Mouse (Mus musculus) induced T-regulatory cell, adult 2 months (primary cell): Measurements from ENCODE around the gene St6galnac3.

ENCODE experiments used
- DNase-seq: peaks from one replicate; pipeline ENCODE4 v3.0.0-alpha.2; 2012; ENCODE audit warnings: low read depth

Gene St6galnac3

DNA sequence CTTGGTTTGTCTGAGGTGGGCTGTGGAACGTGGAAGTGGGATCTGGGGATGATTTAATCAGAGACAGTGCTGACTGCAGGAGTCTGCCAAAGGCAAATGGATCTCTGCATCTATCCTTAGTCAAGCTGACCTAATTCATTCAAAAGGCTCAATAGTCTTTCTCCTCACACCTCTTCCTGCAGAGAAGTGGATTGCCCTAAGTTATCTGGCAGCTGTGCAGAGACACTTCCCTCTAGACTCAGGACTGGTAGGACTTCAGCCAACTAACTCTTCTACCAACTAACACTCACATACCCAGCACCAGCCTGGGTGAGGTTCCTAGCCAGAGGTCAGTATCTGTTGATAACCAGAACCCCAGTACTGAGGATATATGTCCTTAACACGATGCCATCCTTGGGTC, 516.8 kb downstream of the St6galnac3 start:
- no peak for DNase-seq

- no peak for DNase-seq
These were observed 520.9 kb downstream of the St6galnac3 start for GRCm38 (mm10) chr3:153204046-153204445.

- no peak for DNase-seq
These were observed 523.1 kb downstream of the St6galnac3 start for GRCm38 (mm10) chr3:153201835-153202234.

- no peak for DNase-seq
These were observed 524.2 kb downstream of the St6galnac3 start for GRCm38 (mm10) chr3:153200801-153201200.

- no peak for DNase-seq
These were observed 524.9 kb downstream of the St6galnac3 start for GRCm38 (mm10) chr3:153200076-153200475.

- DNase-seq, result no peak
These were observed 525.7 kb downstream of the St6galnac3 start for GRCm38 (mm10) chr3:153199251-153199650.

DNA sequence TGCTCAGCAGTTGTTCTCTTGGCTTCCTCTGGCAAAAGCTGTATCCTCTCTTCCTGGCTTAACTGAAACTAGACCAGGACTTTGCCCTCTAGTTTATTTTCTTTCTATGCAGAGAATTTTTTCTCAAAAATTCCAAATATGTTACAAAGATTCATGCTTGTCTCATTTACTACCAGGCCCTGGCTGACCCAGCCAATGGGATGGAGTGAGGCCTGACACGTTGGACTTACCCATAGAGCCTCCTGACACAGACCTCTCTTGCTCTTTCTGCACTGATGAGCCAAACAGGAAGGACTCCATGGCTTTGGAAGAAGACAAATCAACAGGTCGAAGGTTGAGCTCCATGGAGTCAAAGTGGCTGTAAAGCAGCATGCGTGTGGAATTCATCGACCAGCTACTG, 526.5 kb downstream of the St6galnac3 start:
- DNase-seq, result no peak

GRCm38 (mm10) chr3:153193025-153193424, 531.9 kb downstream of the St6galnac3 start:
- DNase-seq, result no peak

GRCm38 (mm10) chr3:153190742-153191141, 534.2 kb downstream of the St6galnac3 start:
- no peak for DNase-seq

- DNase-seq, result no peak
These were observed 535.1 kb downstream of the St6galnac3 start for GRCm38 (mm10) chr3:153189685-153190467.

GRCm38 (mm10) chr3:153188224-153188623, 536.8 kb downstream of the St6galnac3 start:
- DNase-seq, result no peak

DNA sequence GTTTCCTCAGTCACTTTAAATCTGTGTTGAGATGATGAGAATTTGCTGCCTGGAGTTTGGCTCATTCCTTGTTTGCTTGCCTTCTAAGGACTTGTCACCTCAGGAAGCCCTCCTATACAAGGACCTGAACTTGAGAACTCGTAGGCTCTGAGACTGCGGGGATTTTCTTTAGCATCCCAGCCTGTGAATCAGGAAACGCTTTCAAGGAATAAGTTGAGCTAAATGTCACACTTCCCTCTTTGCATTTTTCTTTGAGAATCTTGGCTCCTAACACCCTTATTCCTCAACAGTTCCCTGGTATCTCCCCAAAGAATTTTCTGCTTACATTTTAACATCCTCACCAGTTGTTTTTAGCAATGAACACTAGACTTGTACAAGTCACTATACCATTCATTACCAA, 539.9 kb downstream of the St6galnac3 start:
- DNase-seq, result no peak

GRCm38 (mm10) chr3:153181242-153181641, 543.7 kb downstream of the St6galnac3 start:
- no peak for DNase-seq

- DNase-seq, result no peak
These were observed 548.2 kb downstream of the St6galnac3 start for GRCm38 (mm10) chr3:153176749-153177148.

- DNase-seq, result no peak
These were observed 548.6 kb downstream of the St6galnac3 start for GRCm38 (mm10) chr3:153176325-153176724.

DNA sequence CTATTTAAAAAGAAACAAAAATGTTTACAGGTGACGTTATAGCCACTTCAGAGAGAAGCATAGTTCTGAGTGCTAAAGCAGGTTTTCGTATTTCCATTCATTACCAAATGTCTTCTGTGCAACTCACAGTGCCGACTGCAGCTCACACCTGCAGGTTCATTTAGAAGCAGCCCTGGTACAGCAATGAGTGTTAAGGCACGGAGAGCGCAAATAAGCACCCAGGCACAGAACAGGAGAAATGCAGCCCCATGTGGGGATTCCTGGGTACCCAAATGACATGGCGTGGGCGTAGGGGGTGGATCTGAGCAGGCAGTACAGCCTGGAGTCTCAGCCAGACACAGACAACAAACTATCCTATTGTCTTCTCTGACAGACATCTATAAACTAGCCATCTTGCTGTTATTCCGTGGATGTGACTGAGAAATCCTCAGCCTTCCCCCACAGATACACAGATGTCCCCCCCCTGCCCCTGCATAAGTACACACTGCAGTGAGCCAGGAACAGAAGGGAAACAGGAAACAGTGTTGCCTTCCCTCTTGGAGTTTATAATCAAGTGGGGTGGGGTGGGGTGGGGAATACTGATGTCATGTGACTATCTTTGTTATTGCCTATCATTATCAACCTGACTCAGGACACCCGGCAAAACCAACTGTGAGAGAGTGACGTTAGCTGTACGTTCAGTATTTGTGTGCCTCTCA, 550.5 kb downstream of the St6galnac3 start:
- DNase-seq, result no peak

DNA sequence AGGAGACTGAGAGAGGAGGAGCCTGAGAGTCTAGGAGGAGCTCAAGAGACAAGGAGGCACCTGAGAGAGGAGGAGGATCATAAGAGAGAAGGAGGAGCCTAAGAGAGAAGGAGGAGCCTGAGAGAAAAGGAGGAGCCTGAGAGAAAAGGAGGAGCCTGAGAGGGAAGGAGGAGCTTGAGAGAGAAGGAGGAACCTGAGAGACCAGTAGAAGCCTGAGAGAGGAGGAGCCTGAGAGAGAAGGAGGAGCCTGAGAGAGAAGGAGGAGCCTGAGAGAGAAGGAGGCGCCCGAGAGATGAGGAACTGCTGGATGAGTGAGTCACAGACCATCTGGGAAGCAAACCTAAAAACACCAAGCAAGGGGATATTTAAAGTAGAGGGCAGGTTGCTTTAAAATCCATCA, 551.4 kb downstream of the St6galnac3 start:
- peak; percentile 5 for DNase-seq

- no peak for DNase-seq
These were observed 554.8 kb downstream of the St6galnac3 start for GRCm38 (mm10) chr3:153170146-153170545.

- DNase-seq, result no peak
These were observed 555.2 kb downstream of the St6galnac3 start for GRCm38 (mm10) chr3:153169744-153170143.

- DNase-seq, result no peak
These were observed 563.3 kb downstream of the St6galnac3 start for GRCm38 (mm10) chr3:153161676-153162075.

GRCm38 (mm10) chr3:153160683-153161082, 564.3 kb downstream of the St6galnac3 start:
- DNase-seq, result no peak

GRCm38 (mm10) chr3:153148887-153149286, 576.1 kb downstream of the St6galnac3 start:
- DNase-seq, result peak; percentile 9
